Mouse (Mus musculus): ENCODE data around the gene Cnksr2. TPM values are rescaled to one million over a fixed set of nuclear protein-coding genes. Genes with fewer than 3 reads are reported as not detected.

The Cnksr2 gene
- polyA plus RNA-seq, 1 experiment from 2014 or later = 2.0 TPM

Other genes starting within 250 kb of the Cnksr2 start
- 0.79 and 0.96 TPM in 2 replicates for gene Klhl34, start 224.9 kb downstream of the Cnksr2 start, polyA plus RNA-seq (2014; fragmentation: Nextera tagmentation; extraction: Ambion mirVana)